Mouse (Mus musculus): ENCODE data around the gene Cc2d1a. TPM values are rescaled to one million over a fixed set of nuclear protein-coding genes. Genes with fewer than 3 reads are reported as not detected.

Cc2d1a gene
- polyA plus RNA-seq, 2 experiments from 2014 or later = 14.9 to 16.0 TPM

- ATAC-seq = peak; percentile 43
These were observed 43.5 kb downstream of the Cc2d1a start for GRCm38 (mm10) chr8:84104221-84104620.

GRCm38 (mm10) chr8:84103601-84104000 lies 44.1 kb downstream of the Cc2d1a start:
- no peak for ATAC-seq

GRCm38 (mm10) chr8:84101476-84102270 lies 46.1 kb downstream of the Cc2d1a start:
- no peak for ATAC-seq

GRCm38 (mm10) chr8:84098376-84098775 lies 49.4 kb downstream of the Cc2d1a start:
- no peak for ATAC-seq

GRCm38 (mm10) chr8:84096061-84096460 lies 51.7 kb downstream of the Cc2d1a start:
- no peak for ATAC-seq

GRCm38 (mm10) chr8:84090585-84090984 lies 57.2 kb downstream of the Cc2d1a start:
- ATAC-seq = no peak

GRCm38 (mm10) chr8:84089277-84089676 lies 58.5 kb downstream of the Cc2d1a start:
- ATAC-seq = no peak

- ATAC-seq = no peak
These were observed 59.9 kb downstream of the Cc2d1a start for GRCm38 (mm10) chr8:84087821-84088220.

- ATAC-seq = no peak
These were observed 60.6 kb downstream of the Cc2d1a start for GRCm38 (mm10) chr8:84087156-84087555.

GRCm38 (mm10) chr8:84084341-84085115 lies 63.2 kb downstream of the Cc2d1a start:
- no peak for ATAC-seq

- ATAC-seq = no peak
These were observed 63.9 kb downstream of the Cc2d1a start for GRCm38 (mm10) chr8:84083829-84084241.

Other genes starting within 250 kb of the Cc2d1a start
- 10 to 100 TPM in 1 of 2 experiments, 1 to 10 TPM in 1; 9.3 to 11.0 TPM for gene Adgrl1, start 247.8 kb downstream of the Cc2d1a start, polyA plus RNA-seq (2017; shearing (Covaris generic))
- under 1 TPM; 0.24 to 0.66 TPM for gene Gm10644, start 192.7 kb downstream of the Cc2d1a start, polyA plus RNA-seq (2017; shearing (Covaris generic))
- gene Asf1b, start 192.4 kb downstream of the Cc2d1a start, polyA plus RNA-seq (2017; shearing (Covaris generic)) = 10 to 100 TPM; 69.0 to 76.6 TPM
- 10 to 100 TPM; 18.9 to 22.0 TPM for gene Prkaca, start 174.9 kb downstream of the Cc2d1a start, polyA plus RNA-seq (2017; shearing (Covaris generic))
- gene Samd1, start 150.3 kb downstream of the Cc2d1a start, polyA plus RNA-seq (2017; shearing (Covaris generic)) = 1 to 10 TPM; 5.5 to 5.9 TPM
- gene 1700067K01Rik, start 146.4 kb downstream of the Cc2d1a start, polyA plus RNA-seq (2017; shearing (Covaris generic)) = under 1 TPM in 1 of 2 experiments, not detected in 1; 0.95 TPM
- 1 to 10 TPM in 1 of 2 experiments, under 1 TPM in 1; 0.83 to 1.1 TPM for gene 2210011C24Rik, start 135.8 kb downstream of the Cc2d1a start, polyA plus RNA-seq (2017; shearing (Covaris generic))
- gene Palm3, start 126.5 kb downstream of the Cc2d1a start, polyA plus RNA-seq (2017; shearing (Covaris generic)) = 1 to 10 TPM; 1.1 to 2.4 TPM
- gene Il27ra, start 105.3 kb downstream of the Cc2d1a start, polyA plus RNA-seq (2017; shearing (Covaris generic)) = 100 to 1,000 TPM; 185 to 292 TPM
- 10 to 100 TPM; 44.3 to 60.9 TPM for gene Rln3, start 102.9 kb downstream of the Cc2d1a start, polyA plus RNA-seq (2017; shearing (Covaris generic))
- 1 to 10 TPM in 1 of 2 experiments, under 1 TPM in 1; 0.98 to 1.2 TPM for gene Gm10643, start 82.8 kb downstream of the Cc2d1a start, polyA plus RNA-seq (2017; shearing (Covaris generic))
- 10 to 100 TPM; 11.9 to 12.6 TPM for gene Rfx1, start 81.1 kb downstream of the Cc2d1a start, polyA plus RNA-seq (2017; shearing (Covaris generic))
- gene Dcaf15, start 43.2 kb downstream of the Cc2d1a start, polyA plus RNA-seq (2017; shearing (Covaris generic)) = 10 to 100 TPM; 13.9 to 15.9 TPM
- 1 to 10 TPM; 8.2 to 9.0 TPM for gene Podnl1, start 21.9 kb downstream of the Cc2d1a start, polyA plus RNA-seq (2017; shearing (Covaris generic))
- gene 4930432K21Rik, start 89 bp upstream of the Cc2d1a start, polyA plus RNA-seq (2017; shearing (Covaris generic)) = 1 to 10 TPM in 1 of 2 experiments, under 1 TPM in 1; 0.40 to 1.2 TPM
- gene Nanos3, start 37.3 kb upstream of the Cc2d1a start, polyA plus RNA-seq (2017; shearing (Covaris generic)) = 1 to 10 TPM in 1 of 2 experiments, not detected in 1; 1.1 TPM
- gene Zswim4, start 89.1 kb upstream of the Cc2d1a start, polyA plus RNA-seq (2017; shearing (Covaris generic)) = 1 to 10 TPM; 3.1 to 5.5 TPM
- 100 to 1,000 TPM; 382 to 385 TPM for gene D8Ertd738e, start 101.8 kb upstream of the Cc2d1a start, polyA plus RNA-seq (2017; shearing (Covaris generic))
- 10 to 100 TPM; 38.1 to 39.4 TPM for gene Mri1, start 109.4 kb upstream of the Cc2d1a start, polyA plus RNA-seq (2017; shearing (Covaris generic))
- 10 to 100 TPM; 32.2 to 45.4 TPM for gene Ccdc130, start 122.4 kb upstream of the Cc2d1a start, polyA plus RNA-seq (2017; shearing (Covaris generic))
- 10 to 100 TPM in 1 of 2 experiments, 1 to 10 TPM in 1; 5.8 to 10.5 TPM for gene Cacna1a, start 240.5 kb upstream of the Cc2d1a start, polyA plus RNA-seq (2017; shearing (Covaris generic))